Mouse (Mus musculus): Measurements from ENCODE around the gene Ppef2. TPM values are rescaled to one million over a fixed set of nuclear protein-coding genes. Genes with fewer than 3 reads are reported as not detected.

Gene Ppef2
- polyA plus RNA-seq, 1 experiment from 2014 or later = 2.0 TPM

DNA sequence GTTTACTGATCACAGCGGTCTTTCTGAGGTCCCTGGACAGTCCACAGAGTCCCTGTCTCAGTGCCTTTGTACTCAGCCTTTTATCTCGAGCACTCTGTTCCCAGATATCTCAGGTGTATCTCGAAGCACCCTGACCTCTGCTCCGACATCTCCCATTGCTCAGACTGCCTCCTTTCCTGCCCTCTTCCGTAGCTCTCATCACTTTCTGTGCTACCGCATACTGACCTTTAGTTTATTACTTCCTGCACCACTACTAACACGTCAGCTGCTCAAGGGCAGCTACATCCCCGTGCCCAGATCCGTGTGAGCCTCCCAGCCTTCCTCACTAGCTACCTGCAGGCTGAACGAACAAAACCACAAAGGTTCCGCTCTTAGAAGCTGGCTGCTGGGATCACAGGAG is 7.5 kb downstream of the Ppef2 start:
- 82% methylated on average over 11 of the region's 11 CpGs for WGBS
- Histone ChIP-seq H3K4me2 (ENCODE audit: low read length) (no peak overlapping the region), H3K27me3 (replicated peaks; ENCODE audit: control insufficient read depth, insufficient read depth, low read length) (no peaks in the 10 kb centered on the region), H3K9me3 (ENCODE audit: control insufficient read depth, low read length) (0 out of 2 replicates have a peak, but pooled peaks cover 12% of the 10 kb centered on the region), H3K4me3 (ENCODE audit: low read depth, low read length) (no peak overlapping the region), H3K36me3 (ENCODE audit: control insufficient read depth, insufficient read depth, low read length) (no peaks in the 10 kb centered on the region), H3K9ac (ENCODE audit: low read length) (no peak overlapping the region), H3K27ac (ENCODE audit: low read depth) (no peak overlapping the region), H3K4me1 (replicated peaks; ENCODE audit: control insufficient read depth, insufficient read depth, low read length) (no peaks in the 10 kb centered on the region)
- no peak for ATAC-seq (replicated peaks; ENCODE audit: low FRiP score, low TSS enrichment, low read depth)
- no peak for DNase-seq (ENCODE audit: low spot score)

DNA sequence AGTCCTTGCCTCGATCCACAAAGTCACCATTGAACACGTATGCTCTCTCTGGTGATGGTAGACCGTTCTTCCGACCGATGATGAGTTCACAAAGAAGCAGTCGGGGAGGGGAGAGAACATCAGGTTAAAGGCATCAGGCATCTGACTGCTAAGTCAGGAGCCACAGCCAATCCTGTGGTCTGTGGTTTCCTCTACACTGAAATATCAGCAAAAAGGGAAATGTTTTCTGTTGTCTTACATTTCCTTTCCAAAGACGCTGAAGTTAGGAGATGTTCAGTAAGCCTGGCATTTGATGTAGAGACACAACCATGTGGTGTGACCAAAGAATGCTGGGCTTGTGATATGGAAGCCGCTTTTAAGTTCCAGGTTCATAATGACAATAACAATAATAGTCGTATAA is 10.6 kb downstream of the Ppef2 start:
- H3K27ac ChIP-seq (ENCODE audit: low read depth) = no peak overlapping the region
- no peak for ATAC-seq (replicated peaks; ENCODE audit: low FRiP score, low TSS enrichment, low read depth)
- no peak overlapping the region for H3K4me3 ChIP-seq (ENCODE audit: low read depth, low read length)
- no peak overlapping the region for H3K9ac ChIP-seq (ENCODE audit: low read length)
- H3K4me2 ChIP-seq (ENCODE audit: low read length) = no peak overlapping the region
- 93% methylated on average over 9 of the region's 9 CpGs for WGBS
- DNase-seq (ENCODE audit: low spot score) = no peak
- H3K27me3 ChIP-seq (replicated peaks; ENCODE audit: control insufficient read depth, insufficient read depth, low read length) = no peaks in the 10 kb centered on the region
- 0 out of 2 replicates have a peak, but pooled peaks cover 12% of the 10 kb centered on the region for H3K9me3 ChIP-seq (ENCODE audit: control insufficient read depth, low read length)
- H3K4me1 ChIP-seq (replicated peaks; ENCODE audit: control insufficient read depth, insufficient read depth, low read length) = no peaks in the 10 kb centered on the region
- H3K36me3 ChIP-seq (ENCODE audit: control insufficient read depth, insufficient read depth, low read length) = 0 out of 2 replicates have a peak, but pooled peaks cover 2% of the 10 kb centered on the region

GRCm38 (mm10) chr5:92244900-92245299 is 11.2 kb downstream of the Ppef2 start:
- Histone ChIP-seq H3K27me3 (replicated peaks; ENCODE audit: control insufficient read depth, insufficient read depth, low read length) (no peaks in the 10 kb centered on the region), H3K9me3 (ENCODE audit: control insufficient read depth, low read length) (0 out of 2 replicates have a peak, but pooled peaks cover 9% of the 10 kb centered on the region), H3K4me3 (ENCODE audit: low read depth, low read length) (no peak overlapping the region), H3K9ac (ENCODE audit: low read length) (no peak overlapping the region), H3K36me3 (ENCODE audit: control insufficient read depth, insufficient read depth, low read length) (0 out of 2 replicates have a peak, but pooled peaks cover 2% of the 10 kb centered on the region), H3K4me2 (ENCODE audit: low read length) (no peak overlapping the region), H3K4me1 (replicated peaks; ENCODE audit: control insufficient read depth, insufficient read depth, low read length) (no peaks in the 10 kb centered on the region), H3K27ac (ENCODE audit: low read depth) (no peak overlapping the region)
- WGBS = 92% methylated on average over 2 of the region's 2 CpGs
- DNase-seq (ENCODE audit: low spot score) = no peak
- no peak for ATAC-seq (replicated peaks; ENCODE audit: low FRiP score, low TSS enrichment, low read depth)

DNA sequence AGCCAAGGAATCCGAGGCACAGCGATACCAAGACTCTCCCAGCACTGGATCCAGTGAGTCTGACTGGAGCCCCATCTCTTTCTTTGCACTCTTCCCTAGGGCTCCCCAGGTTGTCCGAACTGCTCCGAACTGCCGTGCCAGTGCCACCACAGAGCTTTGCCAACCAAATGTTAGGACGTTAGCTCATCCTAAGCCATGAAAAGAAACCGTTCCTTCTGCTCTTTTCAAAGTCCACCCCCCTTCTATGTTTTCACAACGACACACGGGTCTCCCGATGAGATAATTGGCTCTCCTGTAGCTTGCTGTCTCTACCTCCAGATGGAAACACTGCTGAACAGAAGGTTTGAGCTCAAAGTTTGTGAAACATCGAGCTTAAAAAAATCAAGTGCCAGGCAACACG is 15.3 kb downstream of the Ppef2 start:
- Histone ChIP-seq H3K9ac (ENCODE audit: low read length) (no peak overlapping the region), H3K36me3 (ENCODE audit: control insufficient read depth, insufficient read depth, low read length) (0 out of 2 replicates have a peak, but pooled peaks cover 2% of the 10 kb centered on the region), H3K4me1 (replicated peaks; ENCODE audit: control insufficient read depth, insufficient read depth, low read length) (no peaks in the 10 kb centered on the region), H3K4me3 (ENCODE audit: low read depth, low read length) (no peak overlapping the region), H3K4me2 (ENCODE audit: low read length) (no peak overlapping the region), H3K9me3 (ENCODE audit: control insufficient read depth, low read length) (no peaks in the 10 kb centered on the region), H3K27ac (ENCODE audit: low read depth) (no peak overlapping the region), H3K27me3 (replicated peaks; ENCODE audit: control insufficient read depth, insufficient read depth, low read length) (no peaks in the 10 kb centered on the region)
- DNase-seq (ENCODE audit: low spot score) (no peak), ATAC-seq (replicated peaks; ENCODE audit: low FRiP score, low TSS enrichment, low read depth) (no peak)
- WGBS = 95% methylated on average over 12 of the region's 12 CpGs

GRCm38 (mm10) chr5:92239333-92240232 is 16.5 kb downstream of the Ppef2 start:
- peak overlapping the region; percentile 29; the same call in 1 of the 2 replicates for H3K4me2 ChIP-seq (ENCODE audit: low read length)
- peak; percentile 78 for DNase-seq (ENCODE audit: low spot score)

GRCm38 (mm10) chr5:92234939-92235557 is 21.0 kb downstream of the Ppef2 start:
- H3K4me1 ChIP-seq (replicated peaks; ENCODE audit: control insufficient read depth, insufficient read depth, low read length) = no peaks in the 10 kb centered on the region
- H3K36me3 ChIP-seq (ENCODE audit: control insufficient read depth, insufficient read depth, low read length) = no peaks in the 10 kb centered on the region
- WGBS = 26% methylated on average over 5 of the region's 5 CpGs
- peak; percentile 91 for ATAC-seq (replicated peaks; ENCODE audit: low FRiP score, low TSS enrichment, low read depth)
- H3K9ac ChIP-seq (ENCODE audit: low read length) = no peak overlapping the region
- DNase-seq (ENCODE audit: low spot score) = no peak
- H3K27me3 ChIP-seq (replicated peaks; ENCODE audit: control insufficient read depth, insufficient read depth, low read length) = no peaks in the 10 kb centered on the region
- peak overlapping the region; percentile 24; the same call in 1 of the 2 replicates for H3K4me3 ChIP-seq (ENCODE audit: low read depth, low read length)
- no peaks in the 10 kb centered on the region for H3K9me3 ChIP-seq (ENCODE audit: control insufficient read depth, low read length)
- peak overlapping the region; percentile 62 for H3K27ac ChIP-seq (ENCODE audit: low read depth)
- peak overlapping the region; percentile 28 for H3K4me2 ChIP-seq (ENCODE audit: low read length)

More at GRCm38 (mm10) chr5:92239333-92240232, 16.5 kb downstream of the Ppef2 start:
- H3K4me1 ChIP-seq (replicated peaks; ENCODE audit: control insufficient read depth, insufficient read depth, low read length) = no peaks in the 10 kb centered on the region
- no peak overlapping the region for H3K4me3 ChIP-seq (ENCODE audit: low read depth, low read length)
- no peaks in the 10 kb centered on the region for H3K9me3 ChIP-seq (ENCODE audit: control insufficient read depth, low read length)
- H3K27me3 ChIP-seq (replicated peaks; ENCODE audit: control insufficient read depth, insufficient read depth, low read length) = no peaks in the 10 kb centered on the region
- 0 out of 2 replicates have a peak, but pooled peaks cover 2% of the 10 kb centered on the region for H3K36me3 ChIP-seq (ENCODE audit: control insufficient read depth, insufficient read depth, low read length)
- WGBS = 47% methylated on average over 29 of the region's 29 CpGs
- H3K27ac ChIP-seq (ENCODE audit: low read depth) = no peak overlapping the region
- H3K9ac ChIP-seq (ENCODE audit: low read length) = no peak overlapping the region
- ATAC-seq (replicated peaks; ENCODE audit: low FRiP score, low TSS enrichment, low read depth) = 0 out of 2 replicates have a peak, but pooled peaks have one; percentile 22

DNA sequence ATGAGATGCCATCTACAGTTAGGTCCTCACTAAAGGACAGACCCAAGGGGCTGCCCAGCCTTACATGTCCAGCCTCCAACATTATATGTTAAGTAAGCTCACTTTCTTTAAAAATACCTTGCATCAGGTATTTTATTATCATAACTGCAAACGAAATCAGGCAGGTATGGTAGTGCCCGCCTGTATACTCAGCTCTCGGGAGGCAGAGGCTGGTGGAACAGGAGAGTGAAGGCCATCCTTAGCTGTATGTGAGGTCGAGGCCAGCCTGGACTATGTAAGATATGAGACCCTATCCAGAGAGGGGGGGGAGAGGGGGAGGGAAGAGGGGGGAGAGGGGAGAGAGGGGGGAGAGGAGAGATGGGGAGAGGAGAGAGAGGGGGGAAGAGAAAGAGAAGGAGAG is 22.7 kb downstream of the Ppef2 start:
- Histone ChIP-seq H3K27ac (ENCODE audit: low read depth) (no peak overlapping the region), H3K9ac (ENCODE audit: low read length) (no peak overlapping the region), H3K27me3 (replicated peaks; ENCODE audit: control insufficient read depth, insufficient read depth, low read length) (no peaks in the 10 kb centered on the region), H3K4me1 (replicated peaks; ENCODE audit: control insufficient read depth, insufficient read depth, low read length) (no peaks in the 10 kb centered on the region), H3K9me3 (ENCODE audit: control insufficient read depth, low read length) (no peaks in the 10 kb centered on the region), H3K4me2 (ENCODE audit: low read length) (no peak overlapping the region), H3K36me3 (ENCODE audit: control insufficient read depth, insufficient read depth, low read length) (no peaks in the 10 kb centered on the region), H3K4me3 (ENCODE audit: low read depth, low read length) (no peak overlapping the region)
- ATAC-seq (replicated peaks; ENCODE audit: low FRiP score, low TSS enrichment, low read depth) (no peak), DNase-seq (ENCODE audit: low spot score) (no peak)
- WGBS = 83% methylated on average over 4 of the region's 4 CpGs

GRCm38 (mm10) chr5:92231836-92232235 is 24.2 kb downstream of the Ppef2 start:
- WGBS = 84% methylated on average over 10 of the region's 10 CpGs
- H3K4me1 ChIP-seq (replicated peaks; ENCODE audit: control insufficient read depth, insufficient read depth, low read length) = no peaks in the 10 kb centered on the region
- DNase-seq (ENCODE audit: low spot score) (no peak), ATAC-seq (replicated peaks; ENCODE audit: low FRiP score, low TSS enrichment, low read depth) (no peak)
- H3K9me3 ChIP-seq (ENCODE audit: control insufficient read depth, low read length) = no peaks in the 10 kb centered on the region
- no peaks in the 10 kb centered on the region for H3K36me3 ChIP-seq (ENCODE audit: control insufficient read depth, insufficient read depth, low read length)
- no peak overlapping the region for H3K4me2 ChIP-seq (ENCODE audit: low read length)
- no peaks in the 10 kb centered on the region for H3K27me3 ChIP-seq (replicated peaks; ENCODE audit: control insufficient read depth, insufficient read depth, low read length)
- H3K4me3 ChIP-seq (ENCODE audit: low read depth, low read length) = no peak overlapping the region
- no peak overlapping the region for H3K9ac ChIP-seq (ENCODE audit: low read length)
- H3K27ac ChIP-seq (ENCODE audit: low read depth) = no peak overlapping the region
